Mouse (Mus musculus) cerebellum, adult 8-10 months (tissue): ENCODE data around the gene Slco2b1.
A peak's percentile ranks its signal among the peaks of the same experiment; 100 is the strongest.

Experiments
- DNase-seq: peaks from one replicate; pipeline ENCODE4 v3.0.0; 2022

The Slco2b1 gene

DNA sequence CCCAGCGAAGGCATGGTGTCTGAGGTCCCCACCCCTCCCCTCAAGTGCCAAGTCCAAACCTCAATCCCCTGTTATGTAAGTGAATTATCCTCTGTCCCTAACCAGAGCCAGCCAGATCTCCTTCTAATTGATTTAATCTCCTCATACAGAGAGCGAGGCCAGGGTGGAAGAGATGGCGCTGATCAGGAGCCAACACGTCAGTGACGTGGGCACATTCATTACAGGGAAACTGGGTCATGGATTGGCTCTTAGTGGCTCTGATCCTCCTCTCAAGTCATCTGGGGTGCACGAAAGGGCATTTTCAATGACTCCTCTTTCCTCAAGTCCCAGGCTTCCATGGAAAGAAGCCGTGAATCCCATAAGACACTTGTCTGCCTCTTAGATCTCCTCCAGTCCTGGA lies 66.4 kb downstream of the Slco2b1 start:
- no peak for DNase-seq

DNA sequence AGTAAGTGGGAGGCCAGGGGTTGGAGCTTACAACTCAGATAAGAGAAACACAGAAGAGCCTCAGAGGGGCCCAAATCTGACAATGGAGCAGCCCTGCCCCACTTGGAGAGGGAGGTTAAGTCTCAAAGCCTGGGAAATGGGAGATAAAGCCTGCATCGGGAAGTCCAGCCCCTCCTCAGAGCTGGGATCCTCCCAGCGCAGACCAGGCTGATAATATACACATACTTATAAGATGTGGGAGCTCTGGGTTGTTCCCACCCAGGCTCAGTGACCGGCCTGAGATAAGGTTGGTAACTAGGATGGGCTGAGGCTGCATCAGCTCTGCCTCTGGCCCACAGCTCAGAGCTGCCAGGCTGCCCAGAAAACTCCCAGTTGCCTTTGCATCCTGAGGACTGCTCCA lies 69.1 kb downstream of the Slco2b1 start:
- no peak for DNase-seq

GRCm38 (mm10) chr7:99641245-99641644 lies 69.9 kb downstream of the Slco2b1 start:
- no peak for DNase-seq

DNA sequence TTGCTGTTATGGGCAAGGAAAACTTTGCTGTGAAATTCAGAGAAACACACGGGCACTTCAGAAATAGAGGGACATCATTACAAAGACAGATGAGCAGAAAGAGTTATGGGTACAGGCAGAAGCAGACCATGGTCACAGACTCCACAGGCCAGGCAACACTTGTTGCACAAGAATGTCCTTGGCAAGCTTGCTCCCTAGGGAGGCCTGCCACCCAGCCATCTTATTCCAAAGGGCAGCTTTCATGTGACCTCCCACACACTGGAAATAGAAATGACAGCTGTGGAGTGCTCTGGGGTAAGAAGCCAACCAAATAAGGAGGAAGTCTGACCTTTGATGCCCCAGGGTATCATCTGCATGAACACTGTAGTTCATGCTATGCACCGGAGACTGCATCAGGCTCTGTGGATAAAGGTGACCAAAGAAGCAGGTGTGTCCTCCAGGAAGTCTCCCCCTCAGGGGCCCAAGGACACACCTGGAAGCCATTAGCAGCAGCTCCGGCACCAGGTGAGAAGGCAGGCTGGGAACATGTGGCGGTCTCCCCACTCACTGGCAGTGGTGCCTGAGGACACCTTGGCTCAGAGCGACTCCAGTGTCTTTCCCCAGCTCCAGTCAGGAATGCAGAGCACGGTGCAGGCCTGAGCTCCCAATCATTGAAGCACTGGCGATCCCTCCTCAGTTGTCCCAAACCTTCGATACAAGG lies 77.0 kb downstream of the Slco2b1 start:
- DNase-seq, result no peak

- no peak for DNase-seq
Measured at GRCm38 (mm10) chr7:99632286-99632685, 78.9 kb downstream of the Slco2b1 start.

GRCm38 (mm10) chr7:99627366-99627765 lies 83.8 kb downstream of the Slco2b1 start:
- DNase-seq, result no peak

GRCm38 (mm10) chr7:99626376-99627270 lies 84.5 kb downstream of the Slco2b1 start, which contains the start of gene Tpbgl:
Tpbgl (minus strand) TSS chr7:99627103.
- no peak for DNase-seq

- peak; percentile 73 for DNase-seq
Measured at GRCm38 (mm10) chr7:99625722-99626375, 85.3 kb downstream of the Slco2b1 start.

- peak; percentile 58 for DNase-seq
Measured at GRCm38 (mm10) chr7:99618860-99619259, 92.3 kb downstream of the Slco2b1 start.

DNA sequence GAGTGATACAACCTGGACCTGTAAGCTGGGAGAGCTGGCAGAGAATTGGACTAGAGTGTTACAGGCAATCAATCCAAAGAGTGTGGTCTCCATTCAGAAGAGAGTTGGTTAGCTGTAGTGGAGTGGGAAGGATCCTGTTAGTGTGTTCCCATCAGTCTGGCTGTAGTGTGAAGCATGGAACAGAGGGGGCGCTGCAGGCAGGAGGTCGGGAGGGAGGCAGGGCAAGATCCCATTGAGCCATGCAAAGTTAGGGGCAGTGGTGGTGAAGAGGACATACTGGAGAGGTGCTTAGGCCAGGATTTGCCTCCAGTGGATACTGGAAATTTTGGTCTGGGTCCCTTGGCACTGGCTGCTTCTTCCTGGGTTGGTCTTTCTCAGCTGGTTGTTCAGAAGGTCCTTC lies 92.9 kb downstream of the Slco2b1 start:
- no peak for DNase-seq
